Mouse (Mus musculus) cerebellum, adult 2 months (tissue): ENCODE data around the gene Gm10840.

Experiments
- CTCF ChIP-seq: fragments of 200-500 bp; IDR thresholded peaks from 2 replicates; pipeline ENCODE4 v1.5.1; 2011; ENCODE audit warnings: low read depth, mild to moderate bottlenecking, control low read depth, low read length, moderate library complexity, borderline replicate concordance; ENCODE audit not compliant: insufficient read depth
- POLR2A ChIP-seq: fragments of 200-500 bp; IDR thresholded peaks from 2 replicates; pipeline ENCODE4 v1.6.1; 2011; ENCODE audit warnings: low read length, control low read depth, borderline replicate concordance; ENCODE audit not compliant: insufficient read depth

DNA sequence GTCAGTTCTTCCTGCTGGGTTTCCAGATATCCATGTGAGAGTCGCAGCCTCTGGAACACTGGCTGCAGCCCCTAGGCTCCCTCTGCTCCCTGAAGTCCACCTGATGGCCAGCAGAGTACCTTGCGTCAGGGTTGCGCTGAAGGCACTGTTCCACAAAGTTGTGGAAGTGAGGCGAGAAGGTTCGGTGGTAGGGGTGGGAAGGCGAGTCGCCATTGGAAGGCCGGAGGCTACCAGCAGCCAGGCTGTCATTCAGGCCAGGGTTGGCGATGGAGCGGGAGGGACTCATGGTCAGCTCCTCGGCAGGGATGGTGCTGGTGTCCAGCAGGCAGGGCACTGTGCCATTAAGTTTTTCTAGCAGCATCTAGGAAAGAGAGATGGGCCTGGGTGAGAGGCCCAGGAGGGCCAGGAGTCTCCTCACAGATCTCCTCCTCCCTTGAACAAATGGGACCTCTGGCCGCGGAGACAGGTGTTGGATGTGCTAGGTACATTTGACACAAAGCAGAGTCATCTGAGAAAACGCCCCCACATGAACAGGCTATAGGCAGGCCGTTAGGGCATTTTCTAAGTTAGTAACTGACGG, 4.0 kb downstream of the Gm10840 start:
- TF ChIP-seq CTCF (no peak), POLR2A (no peak)
